Mouse (Mus musculus) embryonic facial prominence, embryonic 11.5 days (tissue): ENCODE data around the gene Fbxo40. TPM values are rescaled to one million over a fixed set of nuclear protein-coding genes. Genes with fewer than 3 reads are reported as not detected.

Source experiments
- ATAC-seq: fragments of 200-750 bp; cut with Nextera tagmentation; replicated peaks from 2 replicates; pipeline ENCODE4 v1.8.0; 2017; ENCODE audit warnings: low read depth; ENCODE audit not compliant: insufficient number of reproducible peaks, low FRiP score, low TSS enrichment
- DNase-seq: peaks from one replicate; pipeline ENCODE4 v3.0.0-alpha.2; 2015; ENCODE audit warnings: low spot score
- H3K27ac ChIP-seq: fragments of 300-500 bp; sonication (generic); replicated peaks from 2 replicates; pipeline ENCODE4 v1.5.1; 2014; ENCODE audit warnings: mild to moderate bottlenecking, low read depth, low read length, control low read depth
- H3K27me3 ChIP-seq: fragments of 300-500 bp; sonication (generic); 2 replicates; pipeline ENCODE4 v1.6.1; 2014; ENCODE audit warnings: mild to moderate bottlenecking, low read length, moderate library complexity, mixed read lengths; ENCODE audit not compliant: control insufficient read depth, insufficient read depth
- H3K36me3 ChIP-seq: fragments of 300-500 bp; sonication (generic); replicated peaks from 2 replicates; pipeline ENCODE4 v1.6.1; 2014; ENCODE audit warnings: low read depth, mild to moderate bottlenecking, low read length, moderate library complexity, mixed read lengths; ENCODE audit not compliant: control insufficient read depth, insufficient read depth
- H3K4me1 ChIP-seq: fragments of 300-500 bp; sonication (generic); 2 replicates; pipeline ENCODE4 v1.6.1; 2014; ENCODE audit warnings: low read length, mixed read lengths; ENCODE audit not compliant: control insufficient read depth, insufficient read depth
- H3K4me2 ChIP-seq: fragments of 300-500 bp; sonication (generic); 2 replicates; pipeline ENCODE4 v1.6.1; 2014; ENCODE audit warnings: low read depth, mild to moderate bottlenecking, control low read depth, low read length, moderate library complexity
- H3K4me3 ChIP-seq: fragments of 300-500 bp; sonication (generic); 2 replicates; pipeline ENCODE4 v1.5.1; 2014; ENCODE audit warnings: low read depth, low read length, control low read depth
- H3K9ac ChIP-seq: fragments of 300-500 bp; sonication (generic); replicated peaks from 2 replicates; pipeline ENCODE4 v1.6.1; 2014; ENCODE audit warnings: mild to moderate bottlenecking, control low read depth, low read length
- H3K9me3 ChIP-seq: fragments of 300-500 bp; sonication (generic); replicated peaks from 2 replicates; pipeline ENCODE4 v1.6.1; 2016; ENCODE audit warnings: mild to moderate bottlenecking, low read length, inconsistent platforms, mixed read lengths; ENCODE audit not compliant: control insufficient read depth
- WGBS: fragments of 180-500 bp; shearing (Covaris S2); extraction: QIAGEN DNeasy Blood & Tissue Kit; methylation state at CpG from one replicate; pipeline ENCODE4 v1.1.7; 2014; 5-methylcytosine and 5-hydroxymethylcytosine counted together
- polyA plus RNA-seq: library from polyadenylated mRNA; unstranded; fragments of >200 nt; fragmentation: Nextera tagmentation; extraction: Ambion mirVana; gene quantifications from 2 replicates; pipeline ENCODE4 v1.2.1, GENCODE M21; 2014

The Fbxo40 gene
- polyA plus RNA-seq, 1 experiment from 2014 or later, result not detected

- DNase-seq, result no peak
- no peak overlapping the region for H3K27ac ChIP-seq
- H3K4me3 ChIP-seq, result no peak overlapping the region
- H3K9ac ChIP-seq, result no peak overlapping the region
- no peak for ATAC-seq
- H3K4me1 ChIP-seq, result no peaks in the 10 kb centered on the region
- H3K4me2 ChIP-seq, result no peak overlapping the region
- H3K27me3 ChIP-seq, result no peaks in the 10 kb centered on the region
- WGBS, result 86% methylated on average over 3 of the region's 3 CpGs
- no peaks in the 10 kb centered on the region for H3K36me3 ChIP-seq
- H3K9me3 ChIP-seq, result no peaks in the 10 kb centered on the region
These were observed 46.7 kb downstream of the Fbxo40 start for GRCm38 (mm10) chr16:36943591-36943990.

- Histone ChIP-seq H3K9ac (no peak overlapping the region), H3K4me3 (no peak overlapping the region), H3K36me3 (no peaks in the 10 kb centered on the region), H3K27me3 (no peaks in the 10 kb centered on the region), H3K4me1 (no peaks in the 10 kb centered on the region), H3K9me3 (no peaks in the 10 kb centered on the region), H3K4me2 (no peak overlapping the region), H3K27ac (no peak overlapping the region)
- ATAC-seq, result no peak
- WGBS, result 86% methylated on average over 4 of the region's 4 CpGs
- DNase-seq, result no peak
These were observed 48.4 kb downstream of the Fbxo40 start for GRCm38 (mm10) chr16:36941895-36942294.

- Histone ChIP-seq H3K4me3 (no peak overlapping the region), H3K27me3 (no peaks in the 10 kb centered on the region), H3K36me3 (no peaks in the 10 kb centered on the region), H3K9me3 (no peaks in the 10 kb centered on the region), H3K4me2 (no peak overlapping the region), H3K4me1 (no peaks in the 10 kb centered on the region), H3K9ac (no peak overlapping the region), H3K27ac (no peak overlapping the region)
- 80% methylated on average over 6 of the region's 6 CpGs for WGBS
- DNase-seq (no peak), ATAC-seq (no peak)
These were observed 49.0 kb downstream of the Fbxo40 start for GRCm38 (mm10) chr16:36941137-36941727.

- Histone ChIP-seq H3K4me2 (no peak overlapping the region), H3K36me3 (no peaks in the 10 kb centered on the region; the same call in 1 of the 2 replicates), H3K9ac (no peak overlapping the region), H3K4me3 (no peak overlapping the region), H3K27me3 (no peaks in the 10 kb centered on the region), H3K27ac (no peak overlapping the region), H3K4me1 (no peaks in the 10 kb centered on the region), H3K9me3 (no peaks in the 10 kb centered on the region)
- ATAC-seq (no peak), DNase-seq (no peak)
- WGBS, result 81% methylated on average over 3 of the region's 3 CpGs
These were observed 54.5 kb downstream of the Fbxo40 start for GRCm38 (mm10) chr16:36935814-36936213.

- H3K27ac ChIP-seq, result no peak within 1 kb of the TSS
- H3K4me3 ChIP-seq, result no peak within 1 kb of the TSS
- no peak within 1 kb of the TSS for H3K4me2 ChIP-seq
- DNase-seq (no peak), ATAC-seq (no peak)
- no peaks in the 10 kb centered on the region for H3K4me1 ChIP-seq
- H3K9me3 ChIP-seq, result no peaks in the 10 kb centered on the region
- no peaks in the 10 kb centered on the region for H3K27me3 ChIP-seq
- H3K36me3 ChIP-seq, result no peaks in the 10 kb centered on the region; the same call in 1 of the 2 replicates
- H3K9ac ChIP-seq, result no peak within 1 kb of the TSS
- WGBS, result 78% methylated on average over 7 of the region's 7 CpGs
These were observed 55.2 kb downstream of the Fbxo40 start, which contains the start of gene Hcls1 for GRCm38 (mm10) chr16:36934841-36935620. Gene Hcls1 (plus strand): TSS chr16:36934983.

GRCm38 (mm10) chr16:36934131-36934840, 56.0 kb downstream of the Fbxo40 start:
- H3K9me3 ChIP-seq, result no peaks in the 10 kb centered on the region
- ATAC-seq (no peak), DNase-seq (no peak)
- no peak overlapping the region for H3K4me2 ChIP-seq
- H3K4me1 ChIP-seq, result no peaks in the 10 kb centered on the region
- no peaks in the 10 kb centered on the region for H3K27me3 ChIP-seq
- WGBS, result 79% methylated on average over 6 of the region's 6 CpGs
- peaks cover under 1% of the 10 kb centered on the region for H3K36me3 ChIP-seq
- no peak overlapping the region for H3K4me3 ChIP-seq
- H3K9ac ChIP-seq, result no peak overlapping the region
- no peak overlapping the region for H3K27ac ChIP-seq

GRCm38 (mm10) chr16:36932546-36932945, 57.7 kb downstream of the Fbxo40 start:
- ATAC-seq, result no peak
- no peak overlapping the region for H3K9ac ChIP-seq
- no peaks in the 10 kb centered on the region for H3K4me1 ChIP-seq
- no peak overlapping the region for H3K4me2 ChIP-seq
- H3K4me3 ChIP-seq, result no peak overlapping the region
- 89% methylated on average over 6 of the region's 6 CpGs for WGBS
- H3K27ac ChIP-seq, result no peak overlapping the region
- no peaks in the 10 kb centered on the region for H3K9me3 ChIP-seq
- peaks cover 6% of the 10 kb centered on the region for H3K36me3 ChIP-seq
- DNase-seq, result no peak
- no peaks in the 10 kb centered on the region for H3K27me3 ChIP-seq

- Histone ChIP-seq H3K27me3 (no peaks in the 10 kb centered on the region), H3K4me2 (no peak overlapping the region), H3K27ac (no peak overlapping the region), H3K9ac (no peak overlapping the region), H3K9me3 (no peaks in the 10 kb centered on the region), H3K4me1 (no peaks in the 10 kb centered on the region), H3K36me3 (peaks cover 6% of the 10 kb centered on the region), H3K4me3 (no peak overlapping the region)
- DNase-seq, result peak; percentile 63
- ATAC-seq, result no peak
- WGBS, result 67% methylated on average over 3 of the region's 3 CpGs
These were observed 58.3 kb downstream of the Fbxo40 start for GRCm38 (mm10) chr16:36931976-36932375.
